Mouse (Mus musculus) hindbrain, embryonic 16.5 days (tissue): ENCODE data around the gene 4932438H23Rik. TPM values are rescaled to one million over a fixed set of nuclear protein-coding genes. Genes with fewer than 3 reads are reported as not detected.

Experiments used
- ATAC-seq: fragments of 200-750 bp; cut with Nextera tagmentation; 2 replicates; pipeline ENCODE4 v1.8.0; 2017; ENCODE audit warnings: moderate TSS enrichment, moderate library complexity
- H3K27ac ChIP-seq: fragments of 300-500 bp; sonication (generic); 2 replicates; pipeline ENCODE4 v1.5.1; 2014; ENCODE audit warnings: low read depth, mild to moderate bottlenecking, control low read depth, low read length, moderate library complexity
- H3K27me3 ChIP-seq: fragments of 300-500 bp; sonication (generic); replicated peaks from 2 replicates; pipeline ENCODE4 v1.6.1; 2014; ENCODE audit warnings: low read length; ENCODE audit not compliant: control insufficient read depth, insufficient read depth
- H3K36me3 ChIP-seq: fragments of 300-500 bp; sonication (generic); 2 replicates; pipeline ENCODE4 v1.6.1; 2014; ENCODE audit warnings: mild to moderate bottlenecking, low read length, moderate library complexity, mixed read lengths; ENCODE audit not compliant: control insufficient read depth, insufficient read depth
- H3K4me1 ChIP-seq: fragments of 300-500 bp; sonication (generic); 2 replicates; pipeline ENCODE4 v1.6.1; 2014; ENCODE audit warnings: low read depth, low read length; ENCODE audit not compliant: control insufficient read depth, insufficient read depth
- H3K4me2 ChIP-seq: fragments of 300-500 bp; sonication (generic); 2 replicates; pipeline ENCODE4 v1.6.1; 2014; ENCODE audit warnings: mild to moderate bottlenecking, low read length, control low read depth, moderate library complexity
- H3K4me3 ChIP-seq: fragments of 300-500 bp; sonication (generic); 2 replicates; pipeline ENCODE4 v1.5.1; 2014; ENCODE audit warnings: mild to moderate bottlenecking, low read length, control low read depth, moderate library complexity
- H3K9ac ChIP-seq: fragments of 300-500 bp; sonication (generic); 2 replicates; pipeline ENCODE4 v1.6.1; 2014; ENCODE audit warnings: low read depth, mild to moderate bottlenecking, control low read depth, low read length, moderate library complexity
- H3K9me3 ChIP-seq: fragments of 300-500 bp; sonication (generic); 2 replicates; pipeline ENCODE4 v1.6.1; 2014; ENCODE audit warnings: mild to moderate bottlenecking, low read length, moderate library complexity; ENCODE audit not compliant: control insufficient read depth
- WGBS: fragments of 180-500 bp; shearing (Covaris S2); extraction: QIAGEN DNeasy Blood & Tissue Kit; methylation state at CpG from one replicate; pipeline ENCODE4 v1.1.7; 2014; 5-methylcytosine and 5-hydroxymethylcytosine counted together
- polyA plus RNA-seq: library from polyadenylated mRNA; unstranded; fragments of >200 nt; fragmentation: Nextera tagmentation; extraction: Ambion mirVana; gene quantifications from 2 replicates; pipeline ENCODE4 v1.2.1, GENCODE M21; 2015

Gene 4932438H23Rik
- polyA plus RNA-seq, 1 experiment from 2014 or later, result 0.88 TPM

- no peak overlapping the region for H3K4me2 ChIP-seq
- 98% methylated on average over 4 of the region's 4 CpGs for WGBS
- no peaks in the 10 kb centered on the region for H3K4me1 ChIP-seq
- H3K36me3 ChIP-seq, result no peaks in the 10 kb centered on the region
- H3K27ac ChIP-seq, result no peak overlapping the region
- no peak overlapping the region for H3K4me3 ChIP-seq
- no peak for ATAC-seq
- H3K27me3 ChIP-seq, result peaks cover 4% of the 10 kb centered on the region; the same call in 1 of the 2 replicates
- no peak overlapping the region for H3K9ac ChIP-seq
- H3K9me3 ChIP-seq, result no peaks in the 10 kb centered on the region
These were observed 33.5 kb upstream of the 4932438H23Rik start for GRCm38 (mm10) chr16:91128431-91128830.

GRCm38 (mm10) chr16:91126734-91127524 lies 32.0 kb upstream of the 4932438H23Rik start:
- Histone ChIP-seq H3K27me3 (peaks cover 2% of the 10 kb centered on the region; the same call in 1 of the 2 replicates), H3K9ac (no peak overlapping the region), H3K4me2 (no peak overlapping the region), H3K4me3 (no peak overlapping the region), H3K27ac (no peak overlapping the region), H3K36me3 (no peaks in the 10 kb centered on the region), H3K4me1 (no peaks in the 10 kb centered on the region), H3K9me3 (no peaks in the 10 kb centered on the region)
- WGBS, result 84% methylated on average over 8 of the region's 8 CpGs
- no peak for ATAC-seq

DNA sequence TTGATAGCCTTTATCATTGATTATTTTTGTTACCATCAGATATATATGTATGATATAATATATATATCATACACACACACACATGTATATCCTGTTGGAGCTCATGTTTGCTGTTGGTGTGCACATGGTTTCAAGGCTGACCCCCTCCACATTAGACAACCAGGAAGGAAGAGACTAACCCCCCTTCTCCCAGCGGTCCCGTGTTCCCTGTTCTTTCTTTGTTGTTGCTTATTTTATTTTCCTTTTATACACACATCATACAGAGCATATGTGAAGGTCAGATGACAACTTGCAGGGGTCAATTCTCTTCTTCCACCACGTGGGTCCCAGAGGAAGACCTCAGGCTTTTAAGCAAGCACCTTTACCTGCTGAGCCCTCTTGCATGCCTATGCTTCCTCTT lies 29.3 kb upstream of the 4932438H23Rik start:
- H3K4me2 ChIP-seq, result no peak overlapping the region
- WGBS, result 77% methylated on average over 3 of the region's 3 CpGs
- H3K36me3 ChIP-seq, result no peaks in the 10 kb centered on the region
- H3K27me3 ChIP-seq, result peaks cover 2% of the 10 kb centered on the region; the same call in 1 of the 2 replicates
- H3K9me3 ChIP-seq, result no peaks in the 10 kb centered on the region
- no peak overlapping the region for H3K9ac ChIP-seq
- no peak overlapping the region for H3K4me3 ChIP-seq
- no peak for ATAC-seq
- H3K27ac ChIP-seq, result no peak overlapping the region
- H3K4me1 ChIP-seq, result no peaks in the 10 kb centered on the region

DNA sequence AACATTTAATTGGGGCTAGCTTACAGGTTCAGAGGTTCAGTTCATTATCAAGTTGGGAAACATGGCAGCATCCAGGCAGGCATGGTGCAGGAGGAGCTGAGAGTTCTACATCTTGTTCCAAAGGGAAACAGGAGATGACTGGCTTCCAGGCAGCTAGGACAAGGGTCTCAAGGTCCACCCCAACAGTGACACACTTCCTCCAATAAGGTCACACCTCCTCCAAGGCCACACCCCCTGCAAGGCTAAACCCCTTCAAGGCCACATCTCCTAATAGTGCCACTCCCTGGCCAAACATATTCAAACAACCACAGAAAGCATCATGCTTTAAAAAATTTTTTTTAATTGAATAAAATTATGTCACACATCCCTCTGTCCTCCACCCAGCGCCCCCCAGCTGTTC lies 28.9 kb upstream of the 4932438H23Rik start:
- no peaks in the 10 kb centered on the region for H3K4me1 ChIP-seq
- H3K4me3 ChIP-seq, result no peak overlapping the region
- H3K36me3 ChIP-seq, result no peaks in the 10 kb centered on the region
- 81% methylated on average over 1 of the region's 1 CpGs for WGBS
- no peak overlapping the region for H3K27ac ChIP-seq
- peaks cover 2% of the 10 kb centered on the region; the same call in 1 of the 2 replicates for H3K27me3 ChIP-seq
- H3K9ac ChIP-seq, result no peak overlapping the region
- no peaks in the 10 kb centered on the region for H3K9me3 ChIP-seq
- no peak overlapping the region for H3K4me2 ChIP-seq
- ATAC-seq, result no peak

GRCm38 (mm10) chr16:91119879-91120278 lies 25.0 kb upstream of the 4932438H23Rik start:
- WGBS, result 23% methylated on average over 6 of the region's 6 CpGs
- ATAC-seq, result no peak
- Histone ChIP-seq H3K4me1 (no peaks in the 10 kb centered on the region), H3K36me3 (no peaks in the 10 kb centered on the region), H3K9me3 (no peaks in the 10 kb centered on the region), H3K9ac (no peak overlapping the region), H3K27ac (no peak overlapping the region), H3K27me3 (peaks cover 2% of the 10 kb centered on the region; the same call in 1 of the 2 replicates), H3K4me3 (no peak overlapping the region), H3K4me2 (no peak overlapping the region)

GRCm38 (mm10) chr16:91116696-91117095 lies 21.8 kb upstream of the 4932438H23Rik start:
- Histone ChIP-seq H3K27ac (no peak overlapping the region), H3K4me2 (no peak overlapping the region), H3K9me3 (no peaks in the 10 kb centered on the region), H3K9ac (no peak overlapping the region), H3K36me3 (no peaks in the 10 kb centered on the region), H3K4me3 (no peak overlapping the region), H3K27me3 (peaks cover 2% of the 10 kb centered on the region; the same call in 1 of the 2 replicates), H3K4me1 (no peaks in the 10 kb centered on the region)
- 75% methylated on average over 7 of the region's 7 CpGs for WGBS
- no peak for ATAC-seq

GRCm38 (mm10) chr16:91116006-91116405 lies 21.1 kb upstream of the 4932438H23Rik start:
- no peaks in the 10 kb centered on the region for H3K9me3 ChIP-seq
- H3K27me3 ChIP-seq, result peaks cover 2% of the 10 kb centered on the region; the same call in 1 of the 2 replicates
- H3K4me1 ChIP-seq, result no peaks in the 10 kb centered on the region
- no peak overlapping the region for H3K4me2 ChIP-seq
- 82% methylated on average over 4 of the region's 4 CpGs for WGBS
- no peak overlapping the region for H3K4me3 ChIP-seq
- ATAC-seq, result no peak
- no peaks in the 10 kb centered on the region for H3K36me3 ChIP-seq
- no peak overlapping the region for H3K9ac ChIP-seq
- no peak overlapping the region for H3K27ac ChIP-seq

- H3K9ac ChIP-seq, result no peak overlapping the region
- no peaks in the 10 kb centered on the region for H3K9me3 ChIP-seq
- WGBS, result 58% methylated on average over 11 of the region's 11 CpGs
- no peak overlapping the region for H3K4me3 ChIP-seq
- no peak for ATAC-seq
- H3K27me3 ChIP-seq, result peaks cover 3% of the 10 kb centered on the region
- H3K36me3 ChIP-seq, result no peaks in the 10 kb centered on the region
- H3K4me1 ChIP-seq, result no peaks in the 10 kb centered on the region
- no peak overlapping the region for H3K4me2 ChIP-seq
- H3K27ac ChIP-seq, result no peak overlapping the region
These were observed 16.1 kb upstream of the 4932438H23Rik start for GRCm38 (mm10) chr16:91110999-91111535.

GRCm38 (mm10) chr16:91107608-91108007 lies 12.7 kb upstream of the 4932438H23Rik start:
- no peak for ATAC-seq
- Histone ChIP-seq H3K4me2 (no peak overlapping the region), H3K4me1 (no peaks in the 10 kb centered on the region), H3K27me3 (peaks cover 3% of the 10 kb centered on the region), H3K27ac (no peak overlapping the region), H3K9me3 (no peaks in the 10 kb centered on the region), H3K4me3 (no peak overlapping the region), H3K36me3 (no peaks in the 10 kb centered on the region), H3K9ac (no peak overlapping the region)
- WGBS, result 38% methylated on average over 8 of the region's 11 CpGs
